ENCODE assay signal across 15 mouse cellular contexts in the genomic region with DNA sequence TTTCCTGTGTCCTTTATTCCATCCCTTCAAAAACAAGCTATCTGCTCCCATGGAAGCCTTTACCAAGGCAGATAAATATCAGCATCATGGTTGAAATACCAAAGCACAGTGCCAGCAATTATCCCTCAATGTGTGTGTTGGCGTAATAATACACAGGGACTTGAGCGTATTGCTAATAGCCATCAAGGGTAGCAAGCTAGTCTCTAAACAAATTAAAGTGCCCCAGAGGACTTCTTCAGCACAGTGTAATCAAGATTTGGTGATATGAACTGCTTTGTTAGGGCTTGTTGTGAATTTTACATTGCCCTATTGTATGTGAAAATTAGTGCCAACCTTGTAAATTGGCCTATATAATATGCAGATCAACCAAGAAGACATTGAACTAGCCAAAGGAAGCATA.
"Had no signal": no experiment of that assay in that cellular context is flagged by ENCODE, and none has a peak within 500 bp of the region (broad histone marks: within the 10 kb centered on the region; RNA-seq: fewer than 3 reads in every experiment).

No protein-coding gene starts in this region.

- H3K9ac ChIP-seq: neural tube, embryonic 12.5 days; stomach, embryonic 15.5 days had no signal

- H3K4me1 ChIP-seq: neural tube, embryonic 12.5 days; stomach, embryonic 15.5 days had no signal

- H3K27ac ChIP-seq: neural tube, embryonic 12.5 days; stomach, embryonic 15.5 days; stomach, postnatal 0 days had no signal

- DNase-seq: retina, postnatal 1 day; right cerebral cortex, adult 18-20 months; right cerebral cortex, postnatal 14 days; right cerebral cortex, postnatal 25 days; right cerebral cortex, postnatal 4 days; spleen, adult 18-20 months; thymus, adult 18-20 months; thymus, adult 2 months; thymus, postnatal 14 days; thymus, postnatal 25 days; thymus, postnatal 36 days; thymus, postnatal 4 days had no signal

- H3K9me3 ChIP-seq: neural tube, embryonic 12.5 days; stomach, embryonic 15.5 days had no signal

- H3K4me2 ChIP-seq: neural tube, embryonic 12.5 days; stomach, embryonic 15.5 days had no signal

- H3K27me3 ChIP-seq: neural tube, embryonic 12.5 days; stomach, embryonic 15.5 days had no signal

- H3K36me3 ChIP-seq: neural tube, embryonic 12.5 days; stomach, embryonic 15.5 days had no signal

- H3K4me3 ChIP-seq: neural tube, embryonic 12.5 days; stomach, embryonic 15.5 days had no signal
